Mouse (Mus musculus) kidney, embryonic 15.5 days (tissue): Measurements from ENCODE around the gene Reln. TPM values are rescaled to one million over a fixed set of nuclear protein-coding genes. Genes with fewer than 3 reads are reported as not detected.

Experiments
- ATAC-seq: fragments of 200-750 bp; cut with Nextera tagmentation; replicated peaks from 2 replicates; pipeline ENCODE4 v1.8.0; 2017; ENCODE audit warnings: moderate TSS enrichment; ENCODE audit not compliant: low FRiP score
- H3K27ac ChIP-seq: fragments of 300-500 bp; sonication (generic); 2 replicates; pipeline ENCODE4 v1.5.1; 2015; ENCODE audit warnings: mild to moderate bottlenecking, inconsistent platforms
- H3K27me3 ChIP-seq: fragments of 300-500 bp; sonication (generic); 2 replicates; pipeline ENCODE4 v1.6.1; 2015; ENCODE audit warnings: inconsistent platforms
- H3K36me3 ChIP-seq: fragments of 300-500 bp; sonication (generic); 2 replicates; pipeline ENCODE4 v1.6.1; 2015; ENCODE audit warnings: inconsistent platforms
- H3K4me1 ChIP-seq: fragments of 300-500 bp; sonication (generic); 2 replicates; pipeline ENCODE4 v1.6.1; 2015; ENCODE audit warnings: inconsistent platforms
- H3K4me2 ChIP-seq: fragments of 300-500 bp; sonication (generic); 2 replicates; pipeline ENCODE4 v1.6.1; 2015; ENCODE audit warnings: moderate library complexity, mild to moderate bottlenecking, inconsistent platforms
- H3K4me3 ChIP-seq: fragments of 300-500 bp; sonication (generic); replicated peaks from 2 replicates; pipeline ENCODE4 v1.5.1; 2015; ENCODE audit warnings: mild to moderate bottlenecking, inconsistent platforms
- H3K9ac ChIP-seq: fragments of 300-500 bp; sonication (generic); 2 replicates; pipeline ENCODE4 v1.6.1; 2015; ENCODE audit warnings: mild to moderate bottlenecking, inconsistent platforms
- H3K9me3 ChIP-seq: fragments of 300-500 bp; sonication (generic); replicated peaks from 2 replicates; pipeline ENCODE4 v1.6.1; 2016; ENCODE audit warnings: inconsistent platforms
- WGBS: fragments of 180-500 bp; shearing (Covaris S2); methylation state at CpG from one replicate; pipeline ENCODE4 v1.1.7; 2015; ENCODE audit warnings: mixed read lengths; 5-methylcytosine and 5-hydroxymethylcytosine counted together
- polyA plus RNA-seq: library from polyadenylated mRNA; unstranded; fragments of >200 nt; fragmentation: Nextera tagmentation; extraction: Ambion mirVana; gene quantifications from 2 replicates; pipeline ENCODE4 v1.2.1, GENCODE M21; 2015

Gene Reln
- polyA plus RNA-seq, 1 experiment from 2014 or later = 13.0 TPM

GRCm38 (mm10) chr5:21961796-21962195 is 382.7 kb downstream of the Reln start:
- H3K4me3 ChIP-seq = no peak overlapping the region
- no peak overlapping the region for H3K27ac ChIP-seq
- no peak for ATAC-seq
- no peaks in the 10 kb centered on the region for H3K27me3 ChIP-seq
- no peaks in the 10 kb centered on the region for H3K9me3 ChIP-seq
- no peaks in the 10 kb centered on the region for H3K36me3 ChIP-seq
- no peak overlapping the region for H3K9ac ChIP-seq
- 94% methylated on average over 1 of the region's 1 CpGs for WGBS
- no peak overlapping the region for H3K4me2 ChIP-seq
- H3K4me1 ChIP-seq = peaks cover 4% of the 10 kb centered on the region

- no peak overlapping the region for H3K4me3 ChIP-seq
- peak; percentile 64; the same call in 1 of the 2 replicates for ATAC-seq
- H3K27ac ChIP-seq = 0 out of 2 replicates have a peak overlapping the region, but pooled peaks have one; percentile 48
- no peak overlapping the region for H3K9ac ChIP-seq
- peak overlapping the region; percentile 19; the same call in 1 of the 2 replicates for H3K4me2 ChIP-seq
- 49% methylated on average over 14 of the region's 14 CpGs for WGBS
- H3K27me3 ChIP-seq = no peaks in the 10 kb centered on the region
- no peaks in the 10 kb centered on the region for H3K9me3 ChIP-seq
- H3K36me3 ChIP-seq = no peaks in the 10 kb centered on the region
- H3K4me1 ChIP-seq = peaks cover 4% of the 10 kb centered on the region
These were observed 384.4 kb downstream of the Reln start for GRCm38 (mm10) chr5:21960151-21960550.

- no peak overlapping the region for H3K4me3 ChIP-seq
- H3K27me3 ChIP-seq = no peaks in the 10 kb centered on the region
- 56% methylated on average over 4 of the region's 4 CpGs for WGBS
- ATAC-seq = 0 out of 2 replicates have a peak, but pooled peaks have one; percentile 36
- peaks cover 4% of the 10 kb centered on the region for H3K4me1 ChIP-seq
- H3K27ac ChIP-seq = no peak overlapping the region
- no peaks in the 10 kb centered on the region for H3K9me3 ChIP-seq
- no peak overlapping the region for H3K4me2 ChIP-seq
- H3K9ac ChIP-seq = no peak overlapping the region
- no peaks in the 10 kb centered on the region for H3K36me3 ChIP-seq
These were observed 386.9 kb downstream of the Reln start for GRCm38 (mm10) chr5:21957586-21957985.

GRCm38 (mm10) chr5:21957061-21957460 is 387.4 kb downstream of the Reln start:
- Histone ChIP-seq H3K4me1 (peaks cover 4% of the 10 kb centered on the region), H3K27me3 (no peaks in the 10 kb centered on the region), H3K9ac (no peak overlapping the region), H3K4me2 (no peak overlapping the region), H3K4me3 (no peak overlapping the region), H3K27ac (0 out of 2 replicates have a peak overlapping the region, but pooled peaks have one; percentile 27), H3K9me3 (no peaks in the 10 kb centered on the region), H3K36me3 (no peaks in the 10 kb centered on the region)
- WGBS = 84% methylated on average over 4 of the region's 4 CpGs
- no peak for ATAC-seq

- Histone ChIP-seq H3K4me2 (no peak overlapping the region), H3K27ac (no peak overlapping the region), H3K9ac (no peak overlapping the region), H3K36me3 (no peaks in the 10 kb centered on the region), H3K9me3 (no peaks in the 10 kb centered on the region), H3K4me3 (no peak overlapping the region), H3K4me1 (no peaks in the 10 kb centered on the region), H3K27me3 (no peaks in the 10 kb centered on the region)
- ATAC-seq = no peak
- 90% methylated on average over 7 of the region's 7 CpGs for WGBS
These were observed 395.0 kb downstream of the Reln start for GRCm38 (mm10) chr5:21949507-21949897.

GRCm38 (mm10) chr5:21948736-21949506 is 395.6 kb downstream of the Reln start:
- H3K9ac ChIP-seq = no peak overlapping the region
- H3K4me3 ChIP-seq = no peak overlapping the region
- H3K27me3 ChIP-seq = no peaks in the 10 kb centered on the region
- no peaks in the 10 kb centered on the region for H3K9me3 ChIP-seq
- no peaks in the 10 kb centered on the region for H3K4me1 ChIP-seq
- H3K4me2 ChIP-seq = no peak overlapping the region
- WGBS = 87% methylated on average over 11 of the region's 11 CpGs
- H3K36me3 ChIP-seq = no peaks in the 10 kb centered on the region
- no peak overlapping the region for H3K27ac ChIP-seq
- ATAC-seq = no peak

GRCm38 (mm10) chr5:21947610-21948381 is 396.7 kb downstream of the Reln start:
- H3K4me2 ChIP-seq = no peak overlapping the region
- ATAC-seq = no peak
- no peaks in the 10 kb centered on the region for H3K4me1 ChIP-seq
- H3K9me3 ChIP-seq = no peaks in the 10 kb centered on the region
- H3K27ac ChIP-seq = no peak overlapping the region
- no peaks in the 10 kb centered on the region for H3K36me3 ChIP-seq
- 79% methylated on average over 9 of the region's 9 CpGs for WGBS
- no peak overlapping the region for H3K9ac ChIP-seq
- no peak overlapping the region for H3K4me3 ChIP-seq
- H3K27me3 ChIP-seq = no peaks in the 10 kb centered on the region

GRCm38 (mm10) chr5:21944579-21944978 is 399.9 kb downstream of the Reln start:
- H3K4me1 ChIP-seq = no peaks in the 10 kb centered on the region
- WGBS = 91% methylated on average over 1 of the region's 1 CpGs
- no peaks in the 10 kb centered on the region for H3K9me3 ChIP-seq

GRCm38 (mm10) chr5:21939405-21939804 is 405.1 kb downstream of the Reln start:
- no peak for ATAC-seq
- H3K4me3 ChIP-seq = no peak overlapping the region
- no peaks in the 10 kb centered on the region for H3K27me3 ChIP-seq
- H3K36me3 ChIP-seq = no peaks in the 10 kb centered on the region
- H3K27ac ChIP-seq = no peak overlapping the region
- WGBS = 79% methylated on average over 9 of the region's 9 CpGs
- H3K9ac ChIP-seq = no peak overlapping the region
- H3K9me3 ChIP-seq = no peaks in the 10 kb centered on the region
- H3K4me1 ChIP-seq = no peaks in the 10 kb centered on the region
- H3K4me2 ChIP-seq = no peak overlapping the region

More at GRCm38 (mm10) chr5:21944579-21944978, 399.9 kb downstream of the Reln start:
- no peak overlapping the region for H3K4me2 ChIP-seq
- no peaks in the 10 kb centered on the region for H3K27me3 ChIP-seq
- no peak overlapping the region for H3K9ac ChIP-seq
- no peak for ATAC-seq
- H3K36me3 ChIP-seq = no peaks in the 10 kb centered on the region
- H3K4me3 ChIP-seq = no peak overlapping the region
- H3K27ac ChIP-seq = no peak overlapping the region

- no peaks in the 10 kb centered on the region for H3K27me3 ChIP-seq
- no peaks in the 10 kb centered on the region for H3K4me1 ChIP-seq
- no peak overlapping the region for H3K4me3 ChIP-seq
- no peak overlapping the region for H3K9ac ChIP-seq
- no peak overlapping the region for H3K27ac ChIP-seq
- WGBS = 65% methylated on average over 5 of the region's 5 CpGs
- H3K4me2 ChIP-seq = no peak overlapping the region
- H3K9me3 ChIP-seq = no peaks in the 10 kb centered on the region
- ATAC-seq = no peak
- no peaks in the 10 kb centered on the region for H3K36me3 ChIP-seq
These were observed 406.4 kb downstream of the Reln start for GRCm38 (mm10) chr5:21938138-21938537.

GRCm38 (mm10) chr5:21936627-21937026 is 407.9 kb downstream of the Reln start:
- H3K4me1 ChIP-seq = no peaks in the 10 kb centered on the region
- H3K4me3 ChIP-seq = no peak overlapping the region
- no peak overlapping the region for H3K9ac ChIP-seq
- no peaks in the 10 kb centered on the region for H3K27me3 ChIP-seq
- 80% methylated on average over 2 of the region's 2 CpGs for WGBS
- no peak for ATAC-seq
- H3K4me2 ChIP-seq = no peak overlapping the region
- H3K27ac ChIP-seq = no peak overlapping the region
- H3K9me3 ChIP-seq = no peaks in the 10 kb centered on the region
- no peaks in the 10 kb centered on the region for H3K36me3 ChIP-seq

GRCm38 (mm10) chr5:21936096-21936495 is 408.4 kb downstream of the Reln start:
- Histone ChIP-seq H3K9me3 (no peaks in the 10 kb centered on the region), H3K27me3 (no peaks in the 10 kb centered on the region), H3K4me3 (no peak overlapping the region), H3K4me2 (no peak overlapping the region), H3K36me3 (no peaks in the 10 kb centered on the region), H3K4me1 (no peaks in the 10 kb centered on the region), H3K9ac (no peak overlapping the region), H3K27ac (no peak overlapping the region)
- ATAC-seq = no peak
- WGBS = 70% methylated on average over 5 of the region's 5 CpGs
